Mouse (Mus musculus): ENCODE results near the gene Hpca.

The Hpca gene

DNA sequence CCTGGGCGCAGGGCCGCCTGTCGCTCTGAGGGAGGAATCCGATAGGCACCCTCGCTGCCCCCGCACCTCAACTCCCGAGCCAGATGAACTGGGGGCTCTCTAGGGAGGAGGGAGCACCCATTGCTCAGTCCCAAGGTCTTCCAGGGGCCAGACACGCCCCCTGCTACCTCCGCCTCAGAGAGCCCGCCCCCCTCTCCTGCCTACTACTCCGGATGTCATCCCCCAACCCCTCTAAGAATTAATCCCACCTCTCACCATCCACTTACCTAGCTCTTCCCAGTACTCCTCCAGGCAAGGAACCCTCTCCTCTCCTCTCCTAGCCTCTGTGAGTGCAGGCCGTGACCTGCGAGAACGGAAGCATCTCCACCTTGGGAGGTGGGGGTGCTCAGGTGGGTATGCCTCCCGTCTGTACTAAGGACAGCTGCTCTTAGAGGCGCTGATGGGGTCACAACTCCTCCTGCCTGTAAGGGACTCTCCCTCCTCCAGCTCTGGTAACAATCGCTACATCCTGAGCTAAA, at the start of gene Hpca:
TSS of gene Hpca (minus strand) at position 468 of the 518 bp plus-strand sequence.
- DNase-seq, result no peak

GRCm38 (mm10) chr4:129161581-129162255, 39.9 kb upstream of the Hpca start:
- no peak for DNase-seq

DNA sequence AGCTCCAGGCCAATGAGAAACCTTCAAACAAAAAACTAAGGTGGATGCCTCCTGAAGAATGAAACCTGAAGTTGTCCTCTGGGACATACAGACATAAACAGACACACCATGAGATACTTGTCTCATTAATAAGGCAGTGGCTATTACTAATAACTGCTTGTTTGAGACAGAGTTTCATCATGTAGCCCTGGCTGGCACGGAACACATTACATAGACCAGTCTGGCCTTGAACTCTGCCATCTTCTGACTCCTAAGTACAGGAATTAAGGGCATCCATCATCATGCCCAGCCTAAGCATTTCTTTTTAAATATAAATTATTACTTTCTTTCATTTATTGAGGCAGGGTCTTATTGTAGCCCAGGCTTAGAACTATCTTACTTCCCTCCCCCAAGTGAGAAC, 39.2 kb upstream of the Hpca start:
- no peak for DNase-seq

GRCm38 (mm10) chr4:129158549-129158948, 36.7 kb upstream of the Hpca start:
- DNase-seq, result no peak

- no peak for DNase-seq
These were observed 35.7 kb upstream of the Hpca start for GRCm38 (mm10) chr4:129157541-129157940.

GRCm38 (mm10) chr4:129151276-129151811, 29.5 kb upstream of the Hpca start:
- no peak for DNase-seq

- no peak for DNase-seq
These were observed 27.5 kb upstream of the Hpca start for GRCm38 (mm10) chr4:129149321-129149720.

DNA sequence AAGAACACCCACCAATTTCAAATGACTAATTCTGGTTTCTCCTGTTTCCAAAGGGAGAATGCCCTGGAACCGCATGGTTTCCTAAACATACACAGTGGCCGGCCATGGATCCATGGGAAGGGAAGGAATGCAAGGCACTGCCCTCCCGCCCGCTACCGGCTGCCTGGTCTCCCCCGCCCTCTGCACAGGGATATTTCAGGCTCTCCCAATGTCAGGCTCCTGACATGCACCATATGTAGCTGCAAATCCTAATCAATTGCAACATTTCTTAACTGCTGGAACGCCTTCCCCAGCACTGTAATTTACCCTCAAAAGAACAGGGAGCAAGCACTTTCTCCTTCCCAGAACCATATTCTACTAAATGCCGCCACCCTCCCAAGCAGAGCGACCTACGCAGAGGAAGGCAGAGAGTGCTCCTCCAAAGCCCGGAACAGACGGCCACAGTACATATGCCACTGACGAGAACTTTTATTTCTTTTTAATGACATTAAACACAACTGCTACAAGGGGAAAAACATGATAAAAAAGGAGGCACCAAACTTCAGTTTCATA, 25.8 kb upstream of the Hpca start:
- no peak for DNase-seq

GRCm38 (mm10) chr4:129146392-129146791, 24.6 kb upstream of the Hpca start:
- no peak for DNase-seq

GRCm38 (mm10) chr4:129145943-129146342, 24.1 kb upstream of the Hpca start:
- DNase-seq, result no peak

DNA sequence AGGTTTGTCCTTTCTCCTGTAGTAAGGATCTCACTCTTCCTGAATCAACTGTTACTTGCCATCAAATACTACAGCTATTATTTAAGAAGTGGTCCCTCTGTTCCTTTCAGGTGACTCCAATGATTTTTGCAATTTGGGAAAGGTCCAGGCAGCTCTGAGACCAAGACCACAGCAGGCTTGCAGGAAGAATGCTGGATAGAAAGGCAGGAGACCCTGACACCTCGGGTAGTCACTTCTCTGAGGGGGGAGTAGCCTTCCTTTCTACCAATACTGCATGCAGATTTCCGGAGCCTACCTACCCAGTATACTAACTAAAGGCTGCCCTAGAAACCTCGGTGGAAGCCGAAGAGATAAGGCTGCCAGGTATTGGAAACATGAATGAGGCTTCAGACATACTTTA, 23.6 kb upstream of the Hpca start:
- DNase-seq, result no peak

- DNase-seq, result peak; percentile 69
These were observed 22.8 kb upstream of the Hpca start for GRCm38 (mm10) chr4:129144401-129145367.

GRCm38 (mm10) chr4:129143509-129143908, 21.7 kb upstream of the Hpca start:
- DNase-seq, result no peak

DNA sequence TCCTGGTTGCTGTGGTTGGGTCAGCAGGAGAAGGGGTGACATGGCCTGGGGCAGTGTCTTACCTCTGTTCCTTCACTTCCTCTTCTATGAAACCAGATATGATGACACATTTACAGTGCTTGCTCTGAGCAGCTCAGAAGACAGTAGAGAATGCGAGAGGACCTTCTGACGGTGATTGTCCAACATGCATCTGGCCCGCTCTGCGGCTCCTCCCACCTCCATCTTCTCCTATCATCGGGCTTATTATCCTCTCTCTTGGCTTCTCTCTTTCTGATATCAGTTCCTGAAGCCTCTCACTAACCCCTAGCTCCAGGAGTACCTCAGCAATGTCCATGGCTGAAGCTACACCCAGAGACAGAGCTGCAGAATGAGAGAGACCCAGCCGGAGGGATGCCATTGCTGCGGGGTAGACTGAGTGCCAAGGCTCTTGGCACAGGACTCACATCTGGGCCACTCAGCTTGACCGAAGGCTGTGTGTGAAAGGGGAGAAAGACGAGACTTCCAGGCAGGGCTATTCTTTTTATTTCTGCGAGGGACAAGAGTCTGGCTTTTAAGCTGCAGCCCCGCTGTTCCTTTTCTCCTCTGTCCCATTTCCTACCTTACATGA, 20.7 kb upstream of the Hpca start:
- no peak for DNase-seq

DNA sequence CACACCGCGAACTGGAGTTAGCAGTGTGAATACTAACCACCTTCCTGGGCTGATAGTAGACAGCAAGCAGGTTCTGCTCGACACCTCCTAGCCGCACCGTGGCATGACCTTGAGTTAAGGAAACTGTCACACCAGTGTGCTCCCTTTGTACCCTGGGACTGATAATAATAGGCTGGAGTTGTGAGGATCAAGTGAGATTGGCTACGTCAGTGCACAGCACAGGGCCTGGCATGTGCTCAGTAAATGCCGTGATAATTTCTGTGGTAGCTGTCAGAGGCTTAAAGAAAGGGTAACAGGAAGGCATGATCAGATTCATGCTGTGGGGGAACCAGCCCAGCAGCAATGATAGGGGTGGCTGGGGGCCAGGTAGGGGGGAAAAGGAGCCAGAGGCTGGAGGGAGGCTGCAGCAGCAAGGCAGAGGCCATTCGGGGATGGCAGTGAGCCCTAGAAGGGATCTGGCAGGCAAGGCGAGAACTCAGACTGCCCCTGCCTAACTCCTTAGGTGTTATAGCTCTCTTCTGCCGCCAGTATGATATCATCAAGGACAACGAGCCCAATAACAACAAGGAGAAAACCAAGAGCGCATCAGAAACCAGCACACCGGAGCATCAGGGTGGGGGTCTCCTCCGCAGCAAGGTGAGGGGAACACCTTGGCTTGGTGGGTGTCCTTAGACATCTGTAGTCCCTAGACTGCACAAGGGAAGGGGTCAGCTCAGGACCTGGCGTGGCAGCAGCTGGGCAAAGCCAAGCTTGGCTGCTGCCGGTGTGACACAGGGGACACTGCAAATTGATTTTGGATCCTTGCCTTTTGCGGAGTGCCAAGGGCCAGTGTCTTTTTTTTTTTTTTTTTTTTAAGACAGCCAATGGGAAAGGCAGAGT, 20.0 kb upstream of the Hpca start:
- DNase-seq, result no peak

DNA sequence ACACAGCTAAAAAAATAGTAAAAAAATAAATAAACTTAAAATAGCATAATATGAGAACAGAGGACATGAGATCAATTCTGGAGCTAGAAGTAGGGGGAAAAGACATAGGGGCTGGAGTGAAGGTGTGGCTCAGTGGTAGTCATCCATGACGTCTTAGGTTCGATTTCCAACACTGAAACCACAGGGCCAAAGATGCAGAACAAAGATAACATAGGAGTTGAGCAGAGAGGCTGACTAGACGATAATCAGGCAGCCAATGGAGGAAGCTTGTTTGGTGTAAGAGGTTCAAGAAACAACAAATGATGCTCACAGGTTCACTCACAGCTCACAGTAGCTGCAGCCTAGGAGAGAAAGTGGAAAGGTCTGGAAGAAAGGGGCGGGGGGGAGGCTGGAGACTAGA, 19.0 kb upstream of the Hpca start:
- DNase-seq, result no peak

GRCm38 (mm10) chr4:129139642-129140041, 17.8 kb upstream of the Hpca start:
- no peak for DNase-seq

DNA sequence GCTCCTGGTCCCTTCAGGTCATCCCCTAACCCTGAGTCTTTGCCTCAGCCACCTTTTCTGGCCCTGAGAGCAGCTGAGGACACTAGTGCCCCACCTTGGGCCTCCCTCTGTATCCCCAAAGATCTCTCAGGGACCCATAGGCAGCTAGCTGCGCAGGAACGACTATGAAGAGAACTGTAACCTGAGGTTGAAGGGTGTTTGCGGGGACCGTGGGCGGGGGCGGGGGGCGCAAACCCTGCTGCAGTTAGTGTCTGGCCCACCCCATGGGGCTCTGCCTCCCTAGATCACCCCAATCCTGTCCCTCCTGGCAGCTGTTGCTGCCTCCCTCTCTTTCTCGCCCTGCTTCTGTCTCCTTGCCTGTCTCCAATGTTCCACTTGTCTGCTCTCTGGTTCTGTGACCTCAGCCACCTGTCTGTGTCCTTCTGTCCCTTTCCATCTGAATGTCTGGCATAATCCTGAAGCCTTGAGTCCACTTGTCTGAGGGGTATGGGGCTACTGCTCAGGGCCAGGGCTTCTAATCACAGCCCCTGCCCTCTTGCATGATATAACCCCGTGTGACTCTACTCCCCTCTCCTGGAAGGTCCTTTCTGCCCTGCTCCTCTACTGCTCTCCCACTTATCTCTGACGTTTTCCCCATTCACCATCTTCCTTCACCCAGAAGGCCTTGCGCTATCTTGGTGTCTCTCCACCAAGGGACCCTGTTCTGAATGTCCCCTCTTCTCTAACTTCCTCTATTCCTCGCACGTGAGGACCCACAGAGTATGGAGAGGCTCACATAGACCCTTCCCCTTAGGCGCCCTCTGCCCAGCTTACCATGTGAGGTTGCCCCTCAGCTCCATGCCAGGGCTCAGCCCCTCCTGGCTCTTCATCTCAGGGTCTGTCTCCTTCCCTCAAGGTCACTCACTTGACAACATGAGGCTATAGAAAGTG, 15.8 kb upstream of the Hpca start:
- no peak for DNase-seq

DNA sequence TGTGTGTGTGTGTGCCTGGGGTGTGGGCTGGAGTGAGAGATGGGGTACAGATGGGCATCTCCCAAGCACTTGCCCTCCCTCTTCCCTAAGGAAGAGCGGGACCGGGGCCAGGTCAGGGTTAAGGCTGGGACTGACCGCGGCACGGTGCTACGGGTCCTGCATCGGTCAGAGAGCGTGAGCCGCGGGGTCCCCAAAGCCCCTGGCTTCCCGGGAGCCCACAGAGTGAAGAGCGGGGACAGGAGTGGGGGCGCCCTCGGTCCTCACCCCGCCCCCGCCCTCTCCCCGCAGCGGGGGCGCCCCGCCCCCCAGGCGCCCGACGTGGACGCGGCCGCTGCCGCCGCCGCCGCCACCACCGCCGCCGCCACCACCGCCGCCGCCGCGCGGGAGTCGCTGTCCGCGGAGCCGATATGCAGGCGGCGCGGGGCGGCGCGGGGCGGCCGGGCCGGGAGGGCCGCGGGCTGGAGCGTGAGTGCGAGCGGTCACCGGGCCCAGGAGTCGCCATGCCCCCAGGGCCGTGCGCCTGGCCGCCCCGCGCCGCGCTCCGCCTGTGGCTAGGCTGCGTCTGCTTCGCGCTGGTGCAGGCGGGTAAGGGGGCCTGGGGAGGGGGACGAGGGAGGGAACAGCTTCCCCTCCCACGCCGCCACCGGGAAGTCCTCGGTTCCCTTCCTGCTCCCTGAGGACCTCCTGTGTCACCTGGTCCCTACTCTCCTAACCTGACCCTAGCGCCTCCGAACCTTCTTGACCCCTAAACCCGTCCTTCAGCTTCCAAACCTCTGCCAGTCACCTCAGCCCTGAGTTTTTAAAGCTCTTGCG, 14.9 kb upstream of the Hpca start, which contains the start of gene Fndc5:
TSS of gene Fndc5 (plus strand) at position 421 of the 813 bp plus-strand sequence.
- DNase-seq, result no peak

GRCm38 (mm10) chr4:129136189-129136578, 14.3 kb upstream of the Hpca start:
- DNase-seq, result no peak

Measured in right cerebral cortex, postnatal 14 days (tissue).